Mouse (Mus musculus): ENCODE results near the gene Sorbs1. TPM values are rescaled to one million over a fixed set of nuclear protein-coding genes. Genes with fewer than 3 reads are reported as not detected.

Gene Sorbs1
- polyA plus RNA-seq, 1 experiment = 111 TPM

DNA sequence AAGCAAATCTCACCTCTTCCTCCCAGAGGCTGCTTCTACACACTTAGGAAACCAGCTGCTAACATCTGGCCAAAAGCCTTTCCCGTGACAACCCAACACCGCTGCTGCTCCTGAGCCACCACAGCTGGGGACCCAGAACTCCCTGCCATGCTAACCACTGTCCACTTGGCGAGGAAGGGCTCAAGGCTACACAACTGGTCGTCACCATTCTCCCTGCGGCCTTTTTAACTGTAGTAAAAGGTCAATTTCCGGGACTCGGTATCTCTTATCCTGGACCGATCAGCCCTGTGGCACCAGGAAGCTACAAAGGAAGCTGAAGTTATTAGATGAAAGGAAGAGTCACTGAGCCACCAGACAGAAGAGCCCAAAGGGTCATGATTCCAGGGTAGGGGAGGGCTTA lies 22.8 kb downstream of the Sorbs1 start:
- Histone ChIP-seq H3K4me1 (ENCODE audit: control insufficient read depth, insufficient read depth, low read length) (peaks cover 14% of the 10 kb centered on the region), H3K4me3 (ENCODE audit: insufficient read depth, low read length) (no peak overlapping the region), H3K27ac (ENCODE audit: insufficient read depth, low read length) (no peak overlapping the region)
- TF ChIP-seq POLR2A (IDR thresholded peaks at IDR 0.05; ENCODE audit: low read depth, low read length) (no peak), CTCF (IDR thresholded peaks at IDR 0.05; ENCODE audit: borderline replicate concordance, insufficient read depth, low read length) (no peak)

DNA sequence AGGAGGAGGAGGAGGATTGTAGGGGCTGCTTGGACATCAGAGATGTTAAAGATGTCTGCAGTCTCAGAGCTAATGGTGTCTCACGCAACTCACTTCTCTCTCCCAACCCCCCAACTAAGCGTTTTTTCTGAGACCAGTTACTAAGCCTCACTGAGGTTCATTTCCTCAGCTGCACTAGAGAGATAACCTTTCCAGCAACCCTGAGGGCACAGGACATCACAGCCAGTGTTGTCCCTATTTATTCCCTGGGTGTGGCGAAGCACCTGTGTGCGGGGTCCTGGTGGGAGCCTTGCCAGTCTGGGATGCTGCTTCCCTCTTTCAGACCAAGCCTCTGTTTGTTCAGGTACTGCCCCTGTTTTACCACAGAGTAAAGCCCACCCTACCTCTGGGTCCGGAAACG lies 23.9 kb downstream of the Sorbs1 start:
- TF ChIP-seq CTCF (IDR thresholded peaks at IDR 0.05; ENCODE audit: borderline replicate concordance, insufficient read depth, low read length) = no peak
- no peak for TF ChIP-seq POLR2A (IDR thresholded peaks at IDR 0.05; ENCODE audit: low read depth, low read length)
- Histone ChIP-seq H3K4me3 (ENCODE audit: insufficient read depth, low read length) (no peak overlapping the region), H3K27ac (ENCODE audit: insufficient read depth, low read length) (no peak overlapping the region), H3K4me1 (ENCODE audit: control insufficient read depth, insufficient read depth, low read length) (peaks cover 14% of the 10 kb centered on the region)

GRCm38 (mm10) chr19:40488853-40489454 lies 24.6 kb downstream of the Sorbs1 start:
- TF ChIP-seq POLR2A (IDR thresholded peaks at IDR 0.05; ENCODE audit: low read depth, low read length) = no peak
- TF ChIP-seq CTCF (IDR thresholded peaks at IDR 0.05; ENCODE audit: borderline replicate concordance, insufficient read depth, low read length) = no peak
- Histone ChIP-seq H3K4me1 (ENCODE audit: control insufficient read depth, insufficient read depth, low read length) (peaks cover 14% of the 10 kb centered on the region), H3K27ac (ENCODE audit: insufficient read depth, low read length) (no peak overlapping the region), H3K4me3 (ENCODE audit: insufficient read depth, low read length) (no peak overlapping the region)

DNA sequence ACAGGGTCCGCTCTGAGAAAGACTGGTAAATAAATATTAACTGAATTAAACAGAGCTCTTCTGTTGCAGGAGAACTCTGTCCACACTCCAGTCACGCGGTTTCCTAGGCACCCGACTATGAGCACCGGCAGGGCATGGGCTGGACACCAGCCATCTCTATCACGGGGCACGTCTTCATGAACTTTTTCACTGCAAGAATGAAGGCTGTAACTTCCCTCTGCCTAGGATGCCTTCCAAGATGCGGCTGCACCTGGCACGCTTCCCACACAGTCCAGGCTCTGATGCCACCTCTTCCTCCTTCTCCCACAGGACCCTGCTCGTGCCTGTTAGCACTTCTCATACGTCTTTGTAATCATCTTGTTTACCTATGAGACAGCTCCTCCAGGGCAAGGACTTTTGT lies 26.0 kb downstream of the Sorbs1 start:
- Histone ChIP-seq H3K4me1 (ENCODE audit: control insufficient read depth, insufficient read depth, low read length) (peaks cover 8% of the 10 kb centered on the region; the same call in 1 of the 2 replicates), H3K4me3 (ENCODE audit: insufficient read depth, low read length) (no peak overlapping the region), H3K27ac (ENCODE audit: insufficient read depth, low read length) (no peak overlapping the region)
- no peak for TF ChIP-seq POLR2A (IDR thresholded peaks at IDR 0.05; ENCODE audit: low read depth, low read length)

DNA sequence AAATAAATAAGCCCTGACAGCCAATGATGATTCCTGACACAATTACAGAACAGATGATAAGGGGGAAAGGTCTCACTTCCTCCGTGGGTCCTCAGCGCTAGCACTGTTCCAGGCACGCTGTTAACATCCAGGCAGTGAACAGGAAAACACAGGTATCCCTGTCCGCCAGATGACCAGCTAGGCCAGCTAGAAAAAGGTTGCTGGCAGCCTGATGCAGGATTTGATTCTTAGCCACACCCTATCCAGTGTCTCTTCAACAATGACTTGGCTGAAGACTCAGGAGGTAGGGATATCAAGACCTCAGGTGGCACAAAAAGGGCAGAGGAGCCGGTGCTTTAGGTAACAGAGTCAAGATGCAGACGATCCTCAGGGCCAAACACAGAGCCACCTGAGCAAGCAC lies 32.5 kb downstream of the Sorbs1 start:
- Histone ChIP-seq H3K4me3 (ENCODE audit: insufficient read depth, low read length) (no peak overlapping the region), H3K27ac (ENCODE audit: insufficient read depth, low read length) (no peak overlapping the region), H3K4me1 (ENCODE audit: control insufficient read depth, insufficient read depth, low read length) (peaks cover 12% of the 10 kb centered on the region)
- no peak for TF ChIP-seq POLR2A (IDR thresholded peaks at IDR 0.05; ENCODE audit: low read depth, low read length)
- no peak for TF ChIP-seq CTCF (IDR thresholded peaks at IDR 0.05; ENCODE audit: borderline replicate concordance, insufficient read depth, low read length)

DNA sequence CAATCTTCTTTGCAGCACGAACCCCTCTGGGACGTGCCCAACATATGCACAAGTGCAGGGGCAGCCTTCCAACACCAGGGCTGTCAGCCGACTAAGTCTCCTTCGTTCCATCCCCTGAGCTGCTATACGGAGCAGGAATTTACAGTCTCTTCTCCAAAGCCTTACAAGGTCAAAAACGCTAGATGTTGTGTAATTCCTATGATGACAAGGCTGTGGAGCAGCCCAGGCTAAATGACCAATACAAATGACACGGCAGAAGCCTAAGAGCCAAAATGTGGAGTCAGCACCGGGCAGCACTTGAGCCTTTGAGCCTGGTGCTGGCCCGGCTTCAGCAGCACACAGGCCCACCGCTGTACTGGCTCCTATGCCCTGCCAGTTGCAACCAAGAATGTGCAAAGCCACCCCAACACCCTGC lies 35.4 kb downstream of the Sorbs1 start:
- H3K4me3 ChIP-seq (ENCODE audit: insufficient read depth, low read length) = no peak overlapping the region
- H3K27ac ChIP-seq (ENCODE audit: insufficient read depth, low read length) = peak overlapping the region; percentile 94
- TF ChIP-seq CTCF (IDR thresholded peaks at IDR 0.05; ENCODE audit: borderline replicate concordance, insufficient read depth, low read length) (no peak), POLR2A (IDR thresholded peaks at IDR 0.05; ENCODE audit: low read depth, low read length) (no peak; the same call in 1 of the 2 replicates)
- H3K4me1 ChIP-seq (ENCODE audit: control insufficient read depth, insufficient read depth, low read length) = peaks cover 12% of the 10 kb centered on the region

DNA sequence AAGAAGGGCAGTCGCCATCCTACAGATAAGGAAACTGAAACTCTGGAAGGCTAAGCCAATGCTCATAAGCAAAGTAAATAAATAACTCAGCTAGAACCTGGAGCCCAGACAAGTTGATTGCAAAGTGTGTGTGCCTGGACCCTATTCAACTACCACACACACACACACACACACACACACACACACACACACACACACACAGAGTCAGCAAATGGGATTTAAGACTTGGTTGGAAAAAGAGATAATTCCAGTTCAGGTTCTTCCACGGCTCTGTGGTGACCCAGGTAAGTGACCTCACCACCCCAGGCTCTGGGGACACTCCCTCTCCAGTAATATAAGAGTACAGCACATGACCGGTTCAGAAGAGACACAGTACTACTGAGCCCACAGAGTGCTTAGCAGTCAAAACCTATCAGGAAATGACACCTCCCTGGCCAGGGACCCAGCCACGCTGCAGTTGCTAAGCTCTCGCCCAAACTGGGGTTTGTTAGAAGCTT lies 36.1 kb downstream of the Sorbs1 start:
- TF ChIP-seq CTCF (IDR thresholded peaks at IDR 0.05; ENCODE audit: borderline replicate concordance, insufficient read depth, low read length) (no peak), POLR2A (IDR thresholded peaks at IDR 0.05; ENCODE audit: low read depth, low read length) (no peak)
- Histone ChIP-seq H3K4me1 (ENCODE audit: control insufficient read depth, insufficient read depth, low read length) (peaks cover 12% of the 10 kb centered on the region), H3K4me3 (ENCODE audit: insufficient read depth, low read length) (no peak overlapping the region), H3K27ac (ENCODE audit: insufficient read depth, low read length) (peak overlapping the region; percentile 94)

- H3K4me1 ChIP-seq (ENCODE audit: control insufficient read depth, insufficient read depth, low read length) = peaks cover 12% of the 10 kb centered on the region
- TF ChIP-seq POLR2A (IDR thresholded peaks at IDR 0.05; ENCODE audit: low read depth, low read length) (no peak), CTCF (IDR thresholded peaks at IDR 0.05; ENCODE audit: borderline replicate concordance, insufficient read depth, low read length) (no peak)
- peak overlapping the region; percentile 94; the same call in 1 of the 2 replicates for H3K27ac ChIP-seq (ENCODE audit: insufficient read depth, low read length)
- H3K4me3 ChIP-seq (ENCODE audit: insufficient read depth, low read length) = no peak overlapping the region
Observed at GRCm38 (mm10) chr19:40476491-40476890, 37.1 kb downstream of the Sorbs1 start.

DNA sequence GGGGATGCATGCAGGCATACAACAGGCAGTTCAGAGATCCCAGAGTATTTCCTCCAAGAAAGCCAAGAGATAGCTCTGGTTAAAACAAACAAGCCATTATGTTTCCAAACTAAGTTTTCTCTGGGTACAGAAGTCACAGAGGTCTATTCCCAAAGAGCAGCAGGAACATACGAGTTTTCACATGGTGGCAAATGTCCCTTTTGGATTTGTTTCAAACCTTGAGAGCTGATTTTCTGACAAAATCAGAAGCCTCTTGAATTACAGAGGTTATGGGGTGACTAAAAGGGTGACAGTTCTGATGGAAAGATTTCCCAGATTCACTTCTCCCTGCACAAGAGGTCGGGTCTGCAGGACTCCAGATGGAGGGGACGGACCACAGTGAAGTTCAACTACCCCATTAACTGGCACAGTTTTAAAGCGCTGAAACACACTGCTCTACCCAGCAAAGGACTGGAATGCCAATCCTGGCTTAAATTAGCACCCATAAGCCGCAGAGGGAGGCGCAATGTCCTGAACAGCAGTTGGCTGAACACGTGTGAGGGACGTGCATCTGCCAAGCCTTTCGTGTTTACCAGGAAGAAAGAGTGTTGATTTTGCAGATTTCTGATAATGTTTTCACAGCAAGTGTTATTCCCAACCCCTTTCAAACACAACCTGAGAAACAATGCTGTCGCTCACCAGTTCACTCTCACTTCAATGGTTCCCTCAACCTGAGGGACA lies 41.9 kb downstream of the Sorbs1 start:
- Histone ChIP-seq H3K4me1 (ENCODE audit: control insufficient read depth, insufficient read depth, low read length) (peaks cover 6% of the 10 kb centered on the region), H3K27ac (ENCODE audit: insufficient read depth, low read length) (no peak overlapping the region), H3K4me3 (ENCODE audit: insufficient read depth, low read length) (no peak overlapping the region)
- no peak for TF ChIP-seq CTCF (IDR thresholded peaks at IDR 0.05; ENCODE audit: borderline replicate concordance, insufficient read depth, low read length)
- no peak for TF ChIP-seq POLR2A (IDR thresholded peaks at IDR 0.05; ENCODE audit: low read depth, low read length)

DNA sequence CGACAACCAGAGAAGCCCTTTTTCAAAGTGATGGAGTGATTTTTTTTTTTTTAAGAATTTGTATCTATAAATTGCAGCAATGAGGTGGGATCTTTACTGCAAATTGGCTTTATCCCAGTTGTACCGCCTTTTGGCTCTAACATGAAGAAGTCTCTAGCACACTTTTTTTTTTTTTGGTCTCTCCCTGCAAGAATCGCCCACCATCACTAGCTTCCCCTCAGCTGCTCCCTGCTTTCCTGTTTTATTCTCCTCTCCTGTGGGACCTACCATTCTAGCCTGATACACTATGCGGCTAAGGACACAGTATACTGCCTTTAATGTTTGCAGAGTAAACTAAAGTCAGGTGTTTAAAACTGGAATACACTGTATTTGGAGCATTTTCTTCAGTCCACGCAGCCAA lies 43.8 kb downstream of the Sorbs1 start:
- no peak overlapping the region; the same call in 1 of the 2 replicates for H3K27ac ChIP-seq (ENCODE audit: insufficient read depth, low read length)
- TF ChIP-seq POLR2A (IDR thresholded peaks at IDR 0.05; ENCODE audit: low read depth, low read length) (no peak), CTCF (IDR thresholded peaks at IDR 0.05; ENCODE audit: borderline replicate concordance, insufficient read depth, low read length) (no peak)
- no peaks in the 10 kb centered on the region for H3K4me1 ChIP-seq (ENCODE audit: control insufficient read depth, insufficient read depth, low read length)
- no peak overlapping the region for H3K4me3 ChIP-seq (ENCODE audit: insufficient read depth, low read length)

Measured in embryonic fibroblast, embryonic 13.5 days (primary cell).